Mouse (Mus musculus) testis, adult 2 months (tissue): ENCODE measurements at regions not wholly inside any gene's neighbourhood (a gene's known extent, or its start where the extent isn't known, plus 50 kb on each side); places are given as distances from the start of the nearest gene placed in this dataset.

Experiments
- H3K27ac ChIP-seq: fragments of 200-500 bp; 2 replicates; pipeline ENCODE4 v1.5.1; 2012; ENCODE audit warnings: low read depth, low read length; ENCODE audit not compliant: control insufficient read depth, insufficient read depth
- H3K27me3 ChIP-seq: fragments of 200-500 bp; 2 replicates; pipeline ENCODE4 v1.6.1; 2012; ENCODE audit warnings: mild to moderate bottlenecking, low read length, moderate library complexity; ENCODE audit not compliant: control insufficient read depth, insufficient read depth
- H3K36me3 ChIP-seq: fragments of 200-500 bp; 2 replicates; pipeline ENCODE4 v1.6.1; 2012; ENCODE audit warnings: mild to moderate bottlenecking, low read length; ENCODE audit not compliant: control insufficient read depth, insufficient read depth
- H3K4me1 ChIP-seq: fragments of 200-500 bp; 2 replicates; pipeline ENCODE4 v1.6.1; 2012; ENCODE audit warnings: low read length; ENCODE audit not compliant: control insufficient read depth, insufficient read depth
- H3K4me3 ChIP-seq: fragments of 200-500 bp; 2 replicates; pipeline ENCODE4 v1.5.1; 2012; ENCODE audit warnings: low read depth, mild to moderate bottlenecking, low read length, moderate library complexity, mixed read lengths; ENCODE audit not compliant: control insufficient read depth
- CTCF ChIP-seq: fragments of 200-500 bp; IDR thresholded peaks from 2 replicates; pipeline ENCODE4 v1.5.1; 2012; ENCODE audit warnings: low read depth, mild to moderate bottlenecking, inconsistent platforms, low read length, moderate library complexity; ENCODE audit not compliant: control insufficient read depth, insufficient read depth, insufficient replicate concordance
- POLR2A ChIP-seq: fragments of 200-500 bp; IDR thresholded peaks from 2 replicates; pipeline ENCODE4 v1.6.1; 2012; ENCODE audit warnings: low read depth, mild to moderate bottlenecking, inconsistent platforms, low read length, moderate library complexity; ENCODE audit not compliant: control insufficient read depth

- Histone ChIP-seq H3K36me3 (no peaks in the 10 kb centered on the region), H3K4me3 (no peak overlapping the region), H3K27me3 (no peaks in the 10 kb centered on the region), H3K27ac (no peak overlapping the region), H3K4me1 (no peaks in the 10 kb centered on the region)
- no peak for TF ChIP-seq POLR2A
- TF ChIP-seq CTCF, result no peak
Measured at GRCm38 (mm10) chr12:9969390-9969789, 399.5 kb downstream of the Osr1 start.

GRCm38 (mm10) chr12:9970771-9971170, 399.0 kb upstream of the Nt5c1b start:
- H3K4me1 ChIP-seq, result no peaks in the 10 kb centered on the region
- no peak overlapping the region for H3K27ac ChIP-seq
- no peaks in the 10 kb centered on the region for H3K27me3 ChIP-seq
- TF ChIP-seq CTCF (no peak), POLR2A (no peak)
- H3K4me3 ChIP-seq, result no peak overlapping the region
- H3K36me3 ChIP-seq, result no peaks in the 10 kb centered on the region

GRCm38 (mm10) chr12:9978494-9979112, 391.2 kb upstream of the Nt5c1b start:
- H3K27me3 ChIP-seq, result no peaks in the 10 kb centered on the region
- no peak for TF ChIP-seq CTCF
- no peak for TF ChIP-seq POLR2A
- no peak overlapping the region for H3K27ac ChIP-seq
- no peaks in the 10 kb centered on the region for H3K36me3 ChIP-seq
- no peak overlapping the region for H3K4me3 ChIP-seq
- no peaks in the 10 kb centered on the region for H3K4me1 ChIP-seq

- no peaks in the 10 kb centered on the region for H3K36me3 ChIP-seq
- H3K27me3 ChIP-seq, result no peaks in the 10 kb centered on the region
- no peak for TF ChIP-seq CTCF
- TF ChIP-seq POLR2A, result no peak
- no peak overlapping the region for H3K4me3 ChIP-seq
- H3K27ac ChIP-seq, result no peak overlapping the region
- no peaks in the 10 kb centered on the region for H3K4me1 ChIP-seq
Measured at GRCm38 (mm10) chr12:9979113-9979507, 390.7 kb upstream of the Nt5c1b start.

GRCm38 (mm10) chr12:9991305-9991704, 378.5 kb upstream of the Nt5c1b start:
- no peak overlapping the region for H3K4me3 ChIP-seq
- H3K27me3 ChIP-seq, result no peaks in the 10 kb centered on the region
- no peak for TF ChIP-seq CTCF
- TF ChIP-seq POLR2A, result no peak
- no peak overlapping the region for H3K27ac ChIP-seq
- H3K36me3 ChIP-seq, result no peaks in the 10 kb centered on the region
- H3K4me1 ChIP-seq, result no peaks in the 10 kb centered on the region

- Histone ChIP-seq H3K36me3 (no peaks in the 10 kb centered on the region), H3K4me1 (no peaks in the 10 kb centered on the region), H3K27ac (no peak overlapping the region), H3K4me3 (no peak overlapping the region), H3K27me3 (no peaks in the 10 kb centered on the region)
- no peak for TF ChIP-seq CTCF
- no peak for TF ChIP-seq POLR2A
Measured at GRCm38 (mm10) chr12:9995670-9996069, 374.1 kb upstream of the Nt5c1b start.

GRCm38 (mm10) chr12:9996455-9997189, 373.2 kb upstream of the Nt5c1b start:
- H3K27me3 ChIP-seq, result no peaks in the 10 kb centered on the region
- no peak overlapping the region for H3K27ac ChIP-seq

More at GRCm38 (mm10) chr12:9996455-9997189, 373.2 kb upstream of the Nt5c1b start:
- H3K36me3 ChIP-seq, result no peaks in the 10 kb centered on the region
- H3K4me1 ChIP-seq, result no peaks in the 10 kb centered on the region
- TF ChIP-seq POLR2A (no peak), CTCF (no peak)
- H3K4me3 ChIP-seq, result no peak overlapping the region
